Mouse (Mus musculus) ZHBTc4 (cell line): ENCODE results near the gene Cib1.

ENCODE experiments used
- DNase-seq: peaks from one replicate; pipeline ENCODE4 v3.0.0-alpha.2; 2011; ENCODE audit warnings: low read depth, low spot score

The Cib1 gene

GRCm38 (mm10) chr7:80184968-80185367, 47.6 kb downstream of the Cib1 start:
- DNase-seq, result no peak

- no peak for DNase-seq
Observed at GRCm38 (mm10) chr7:80184551-80184950, 48.1 kb downstream of the Cib1 start.

DNA sequence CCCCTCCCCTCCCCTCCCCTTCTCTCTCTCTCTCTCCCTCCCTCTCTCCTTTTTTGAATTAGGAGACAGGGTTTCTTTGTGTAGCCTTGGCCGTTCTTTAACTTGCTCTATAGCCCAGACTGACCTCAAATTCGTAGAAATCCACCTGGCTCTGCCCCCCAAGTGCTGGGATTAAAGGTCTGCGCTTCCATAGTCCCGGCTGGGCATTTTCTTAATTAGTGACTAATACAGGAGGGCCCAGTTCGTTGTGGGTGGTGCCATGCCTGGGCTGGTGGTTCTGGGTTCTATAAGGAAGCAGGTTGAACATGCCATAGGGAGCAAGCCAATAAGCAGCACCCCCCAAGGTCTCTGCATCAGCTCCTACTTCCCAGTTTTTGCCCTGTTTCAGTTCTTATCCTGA, 48.6 kb downstream of the Cib1 start:
- no peak for DNase-seq

GRCm38 (mm10) chr7:80183466-80183865, 49.1 kb downstream of the Cib1 start:
- DNase-seq, result no peak

DNA sequence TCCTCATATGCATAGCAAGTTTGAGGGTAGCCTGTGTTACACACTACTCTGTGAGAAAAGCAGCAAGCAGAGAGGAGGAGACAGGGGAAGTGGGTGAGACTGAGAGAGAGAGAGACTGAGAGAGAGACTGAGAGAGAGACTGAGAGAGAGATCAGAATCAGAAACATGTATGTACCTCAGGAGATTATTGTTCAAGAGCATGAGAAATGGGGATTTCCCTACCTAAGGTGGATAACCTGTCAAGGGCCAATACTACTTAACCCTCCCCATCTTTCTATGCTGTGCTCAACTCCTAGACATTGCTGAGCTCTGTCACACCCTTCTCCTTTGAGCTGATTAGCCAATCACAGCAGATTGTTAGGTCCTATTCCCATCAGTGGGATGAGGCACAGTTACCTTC, 50.5 kb downstream of the Cib1 start:
- no peak for DNase-seq

- no peak for DNase-seq
Observed at GRCm38 (mm10) chr7:80181078-80181477, 51.5 kb downstream of the Cib1 start.

DNA sequence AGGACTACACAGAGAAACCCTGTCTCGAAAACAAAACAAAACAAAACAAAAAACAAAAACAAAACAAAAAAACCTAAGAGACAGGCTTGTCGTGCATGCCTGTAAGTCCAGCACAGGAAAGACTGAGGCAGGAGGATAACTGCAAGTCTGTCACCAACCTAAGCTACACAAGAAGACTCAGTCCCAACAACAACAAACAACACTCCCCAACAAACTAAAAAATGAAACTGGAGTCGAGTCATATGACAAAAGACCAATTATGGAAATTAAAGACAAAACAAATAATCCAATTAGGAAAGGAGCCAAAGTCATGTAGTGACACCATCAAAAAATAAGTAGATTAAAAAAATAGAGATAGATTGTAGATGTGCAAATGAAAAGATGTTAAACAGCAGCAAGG, 52.4 kb downstream of the Cib1 start:
- no peak for DNase-seq

DNA sequence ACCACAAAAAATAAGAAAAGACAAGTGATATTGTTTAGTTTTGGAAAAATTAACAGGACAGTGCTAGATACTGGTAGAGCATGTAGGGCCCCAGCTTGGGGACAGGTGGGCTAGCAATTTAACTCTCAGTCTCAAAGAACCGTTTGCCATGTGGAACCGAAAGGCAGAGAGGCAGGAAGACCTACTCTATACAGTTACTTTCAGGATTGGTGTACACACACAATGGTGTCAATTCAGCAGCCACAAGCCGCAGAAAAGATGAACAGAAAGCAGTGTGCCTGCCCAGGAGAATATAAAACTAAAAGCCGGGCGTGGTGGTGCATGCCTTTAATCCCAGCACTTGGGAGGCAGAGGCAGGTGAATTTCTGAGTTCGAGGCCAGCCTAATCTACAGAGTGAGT, 52.8 kb downstream of the Cib1 start:
- DNase-seq, result no peak

DNA sequence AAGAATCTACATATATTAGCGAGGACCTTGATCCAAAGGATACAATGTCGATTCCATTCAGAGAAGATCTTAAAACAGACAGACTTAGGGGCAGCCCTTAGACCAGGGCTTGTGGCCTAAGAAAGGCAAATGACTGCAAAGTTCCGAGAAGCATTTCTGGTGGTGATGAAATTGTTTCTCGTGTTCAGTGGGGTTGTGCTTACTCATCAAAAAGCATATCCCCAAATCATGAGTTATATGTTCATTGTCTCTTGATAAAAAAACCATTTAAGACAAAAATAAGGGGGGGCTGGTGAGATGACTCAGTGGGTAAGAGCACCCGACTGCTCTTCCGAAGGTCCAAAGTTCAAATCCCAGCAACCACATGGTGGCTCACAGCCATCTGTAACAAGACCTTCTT, 53.3 kb downstream of the Cib1 start:
- no peak for DNase-seq

DNA sequence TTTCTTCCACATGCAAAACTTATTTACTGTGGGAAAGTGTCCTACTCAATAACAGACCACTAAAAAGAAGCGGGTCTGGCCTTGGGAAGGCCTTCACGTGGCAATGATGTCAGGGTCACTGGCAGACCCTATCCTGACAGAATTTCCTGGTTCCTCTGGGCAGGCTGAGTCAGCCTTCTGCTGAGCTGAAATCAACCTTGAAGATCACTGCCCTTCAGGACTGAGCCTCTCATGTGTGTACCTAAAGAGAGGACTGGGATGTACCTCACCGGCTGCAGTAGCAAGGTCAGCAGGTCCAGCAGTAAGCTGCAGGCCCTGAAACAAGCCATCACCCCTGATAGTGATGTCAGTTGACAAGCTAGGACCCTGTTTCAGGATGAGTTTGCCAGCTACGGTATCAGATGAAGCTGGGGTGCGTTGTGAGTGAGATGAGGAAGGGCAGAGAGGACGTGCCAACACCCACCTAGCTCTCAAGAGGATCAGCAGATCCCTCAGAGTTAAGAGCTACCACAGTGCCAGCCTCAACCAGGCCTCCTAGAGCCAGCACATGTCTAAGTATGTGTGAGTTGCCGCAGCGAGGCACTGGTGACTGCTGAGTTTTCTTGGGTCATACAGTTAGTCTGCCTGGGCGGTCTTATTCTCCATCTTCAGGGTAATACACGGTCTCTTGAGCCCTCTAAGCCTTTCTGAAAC, 54.4 kb downstream of the Cib1 start:
- DNase-seq, result no peak

DNA sequence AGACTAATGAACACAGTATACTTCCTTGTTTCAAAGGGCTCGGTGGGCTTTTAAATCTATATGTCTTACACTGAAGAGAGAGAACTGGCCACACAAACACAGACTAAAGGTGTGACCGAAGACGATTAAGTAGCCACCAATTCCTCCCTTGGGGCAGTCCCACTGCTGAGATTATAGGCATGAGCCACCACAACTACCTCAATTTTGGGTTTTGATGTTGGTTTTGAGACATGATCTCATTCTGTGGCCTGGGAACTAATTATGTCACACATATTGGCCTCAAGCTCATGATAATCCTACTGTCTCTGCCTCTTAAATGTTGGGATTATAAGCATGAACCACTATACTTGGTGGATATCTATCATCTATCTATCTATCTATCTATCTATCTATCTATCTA, 55.2 kb downstream of the Cib1 start:
- DNase-seq, result no peak
